Mouse (Mus musculus) heart, postnatal 0 days (tissue): Measurements from ENCODE around the gene Serping1.

ENCODE experiments used
- CTCF ChIP-seq: IDR thresholded peaks from 2 replicates; pipeline ENCODE4 v1.5.1; 2016; ENCODE audit warnings: antibody characterized with exemption, control low read depth, low read depth
- EP300 ChIP-seq: IDR thresholded peaks from 2 replicates; pipeline ENCODE4 v1.6.1; 2016; ENCODE audit warnings: antibody characterized with exemption, low read depth

GRCm38 (mm10) chr2:84727172-84727858 is 47.9 kb downstream of the Serping1 start, which contains the start of gene Clp1:
- TF ChIP-seq CTCF (no peak), EP300 (no peak)
